Mouse (Mus musculus) hindbrain, embryonic 10.5 days (tissue): ENCODE data around the gene Ap3b1. TPM values are rescaled to one million over a fixed set of nuclear protein-coding genes. Genes with fewer than 3 reads are reported as not detected.

Source experiments
- DNase-seq: peaks from one replicate; pipeline ENCODE4 v3.0.0-alpha.2; 2017; ENCODE audit warnings: low spot score
- H3K27ac ChIP-seq: fragments of 300-500 bp; sonication (generic); 2 replicates; pipeline ENCODE4 v1.5.1; 2016; ENCODE audit warnings: mild to moderate bottlenecking, moderate library complexity
- H3K27me3 ChIP-seq: fragments of 300-500 bp; sonication (generic); 2 replicates; pipeline ENCODE4 v1.6.1; 2016; ENCODE audit warnings: mild to moderate bottlenecking; ENCODE audit not compliant: poor library complexity, insufficient read depth, severe bottlenecking
- H3K36me3 ChIP-seq: fragments of 300-500 bp; sonication (generic); 2 replicates; pipeline ENCODE4 v1.6.1; 2016; ENCODE audit warnings: mild to moderate bottlenecking, moderate library complexity
- H3K4me1 ChIP-seq: fragments of 300-500 bp; sonication (generic); replicated peaks from 2 replicates; pipeline ENCODE4 v1.6.1; 2016; ENCODE audit warnings: mild to moderate bottlenecking
- H3K4me3 ChIP-seq: fragments of 300-500 bp; sonication (generic); 2 replicates; pipeline ENCODE4 v1.5.1; 2016; ENCODE audit warnings: mild to moderate bottlenecking, moderate library complexity
- H3K9me3 ChIP-seq: fragments of 300-500 bp; sonication (generic); 2 replicates; pipeline ENCODE4 v1.6.1; 2016; ENCODE audit warnings: mild to moderate bottlenecking, moderate library complexity
- WGBS: fragments of 180-500 bp; shearing (Covaris S2); methylation state at CpG from one replicate; pipeline ENCODE4 v1.1.7; 2016; 5-methylcytosine and 5-hydroxymethylcytosine counted together
- polyA plus RNA-seq: library from polyadenylated mRNA; unstranded; fragments of >200 nt; fragmentation: Nextera tagmentation; extraction: Ambion mirVana; gene quantifications from 2 replicates; pipeline ENCODE4 v1.2.1, GENCODE M21; 2016

Ap3b1 gene
- polyA plus RNA-seq, 1 experiment from 2014 or later = 32.7 TPM

- WGBS = 86% methylated on average over 7 of the region's 7 CpGs
- peaks cover 18% of the 10 kb centered on the region for H3K36me3 ChIP-seq
These were observed 166.0 kb downstream of the Ap3b1 start for GRCm38 (mm10) chr13:94524669-94525238.

GRCm38 (mm10) chr13:94529138-94529537 lies 170.4 kb downstream of the Ap3b1 start:
- Histone ChIP-seq H3K4me1 (no peaks in the 10 kb centered on the region), H3K9me3 (no peaks in the 10 kb centered on the region), H3K36me3 (peaks cover 25% of the 10 kb centered on the region), H3K27ac (no peak overlapping the region), H3K4me3 (no peak overlapping the region), H3K27me3 (no peaks in the 10 kb centered on the region)
- WGBS = 95% methylated on average over 5 of the region's 5 CpGs
- DNase-seq = no peak

More at GRCm38 (mm10) chr13:94524669-94525238, 166.0 kb downstream of the Ap3b1 start:
- Histone ChIP-seq H3K4me1 (no peaks in the 10 kb centered on the region), H3K27ac (no peak overlapping the region), H3K4me3 (no peak overlapping the region), H3K27me3 (no peaks in the 10 kb centered on the region), H3K9me3 (no peaks in the 10 kb centered on the region)
- DNase-seq = no peak

- Histone ChIP-seq H3K4me1 (no peaks in the 10 kb centered on the region), H3K36me3 (peaks cover 15% of the 10 kb centered on the region), H3K27me3 (no peaks in the 10 kb centered on the region), H3K4me3 (no peak overlapping the region), H3K9me3 (no peaks in the 10 kb centered on the region), H3K27ac (no peak overlapping the region)
- DNase-seq = no peak
- WGBS = 91% methylated on average over 8 of the region's 8 CpGs
These were observed 174.8 kb downstream of the Ap3b1 start for GRCm38 (mm10) chr13:94533516-94533915.

- peaks cover 8% of the 10 kb centered on the region for H3K27me3 ChIP-seq
- WGBS = 89% methylated on average over 4 of the region's 4 CpGs
- no peaks in the 10 kb centered on the region for H3K9me3 ChIP-seq
- no peak for DNase-seq
- no peaks in the 10 kb centered on the region for H3K36me3 ChIP-seq
- H3K4me3 ChIP-seq = no peak overlapping the region
- H3K4me1 ChIP-seq = no peaks in the 10 kb centered on the region
- H3K27ac ChIP-seq = no peak overlapping the region
These were observed 178.6 kb downstream of the Ap3b1 start for GRCm38 (mm10) chr13:94537336-94537735.

- 89% methylated on average over 10 of the region's 10 CpGs for WGBS
- H3K27me3 ChIP-seq = peaks cover 34% of the 10 kb centered on the region
- no peak overlapping the region for H3K4me3 ChIP-seq
- no peak overlapping the region for H3K27ac ChIP-seq
- H3K36me3 ChIP-seq = 0 out of 2 replicates have a peak, but pooled peaks cover 6% of the 10 kb centered on the region
- no peaks in the 10 kb centered on the region for H3K9me3 ChIP-seq
- no peak for DNase-seq
- no peaks in the 10 kb centered on the region for H3K4me1 ChIP-seq
These were observed 181.3 kb downstream of the Ap3b1 start for GRCm38 (mm10) chr13:94539851-94540646.

- WGBS = 92% methylated on average over 7 of the region's 7 CpGs
- no peak for DNase-seq
- H3K27ac ChIP-seq = no peak overlapping the region
- peaks cover 40% of the 10 kb centered on the region for H3K27me3 ChIP-seq
- no peaks in the 10 kb centered on the region for H3K9me3 ChIP-seq
- 0 out of 2 replicates have a peak, but pooled peaks cover 7% of the 10 kb centered on the region for H3K4me1 ChIP-seq
- 0 out of 2 replicates have a peak, but pooled peaks cover 6% of the 10 kb centered on the region for H3K36me3 ChIP-seq
- H3K4me3 ChIP-seq = no peak overlapping the region
These were observed 183.3 kb downstream of the Ap3b1 start for GRCm38 (mm10) chr13:94542061-94542460.

GRCm38 (mm10) chr13:94544211-94544610 lies 185.5 kb downstream of the Ap3b1 start:
- 93% methylated on average over 12 of the region's 12 CpGs for WGBS
- Histone ChIP-seq H3K4me1 (0 out of 2 replicates have a peak, but pooled peaks cover 13% of the 10 kb centered on the region), H3K36me3 (peaks cover 18% of the 10 kb centered on the region; the same call in 1 of the 2 replicates), H3K27me3 (peaks cover 58% of the 10 kb centered on the region), H3K27ac (no peak overlapping the region), H3K4me3 (no peak overlapping the region), H3K9me3 (no peaks in the 10 kb centered on the region)
- DNase-seq = no peak

- Histone ChIP-seq H3K27ac (no peak overlapping the region), H3K4me3 (no peak overlapping the region), H3K27me3 (peaks cover 58% of the 10 kb centered on the region), H3K9me3 (no peaks in the 10 kb centered on the region), H3K4me1 (0 out of 2 replicates have a peak, but pooled peaks cover 13% of the 10 kb centered on the region), H3K36me3 (peaks cover 18% of the 10 kb centered on the region; the same call in 1 of the 2 replicates)
- WGBS = 40% methylated on average over 4 of the region's 4 CpGs
- DNase-seq = no peak
These were observed 187.0 kb downstream of the Ap3b1 start for GRCm38 (mm10) chr13:94545739-94546138.

GRCm38 (mm10) chr13:94546246-94546645 lies 187.5 kb downstream of the Ap3b1 start:
- Histone ChIP-seq H3K36me3 (peaks cover 18% of the 10 kb centered on the region; the same call in 1 of the 2 replicates), H3K27ac (no peak overlapping the region), H3K4me3 (no peak overlapping the region), H3K27me3 (peaks cover 60% of the 10 kb centered on the region), H3K4me1 (0 out of 2 replicates have a peak, but pooled peaks cover 13% of the 10 kb centered on the region), H3K9me3 (no peaks in the 10 kb centered on the region)
- whole genome bisulfite sequencing = 75% methylated on average over 11 of the region's 11 CpGs
- no peak for DNase-seq

- no peak for DNase-seq
- H3K9me3 ChIP-seq = no peaks in the 10 kb centered on the region
- H3K4me3 ChIP-seq = no peak overlapping the region
- H3K36me3 ChIP-seq = peaks cover 11% of the 10 kb centered on the region; the same call in 1 of the 2 replicates
- H3K27me3 ChIP-seq = peaks cover 33% of the 10 kb centered on the region
- no peak overlapping the region for H3K27ac ChIP-seq
- 79% methylated on average over 3 of the region's 3 CpGs for WGBS
- H3K4me1 ChIP-seq = 0 out of 2 replicates have a peak, but pooled peaks cover 13% of the 10 kb centered on the region
These were observed 190.8 kb downstream of the Ap3b1 start for GRCm38 (mm10) chr13:94549580-94549979.

GRCm38 (mm10) chr13:94550037-94550436 lies 191.3 kb downstream of the Ap3b1 start:
- no peak overlapping the region for H3K4me3 ChIP-seq
- peaks cover 11% of the 10 kb centered on the region; the same call in 1 of the 2 replicates for H3K36me3 ChIP-seq
- peaks cover 30% of the 10 kb centered on the region for H3K27me3 ChIP-seq
- H3K9me3 ChIP-seq = no peaks in the 10 kb centered on the region
- no peak for DNase-seq
- 89% methylated on average over 4 of the region's 4 CpGs for WGBS
- no peak overlapping the region for H3K27ac ChIP-seq
- 0 out of 2 replicates have a peak, but pooled peaks cover 13% of the 10 kb centered on the region for H3K4me1 ChIP-seq

- H3K4me3 ChIP-seq = no peak overlapping the region
- peak; percentile 79 for DNase-seq
- no peaks in the 10 kb centered on the region for H3K9me3 ChIP-seq
- peaks cover 25% of the 10 kb centered on the region for H3K4me1 ChIP-seq
- H3K36me3 ChIP-seq = no peaks in the 10 kb centered on the region
- WGBS = 2% methylated on average over 3 of the region's 3 CpGs
- H3K27me3 ChIP-seq = peaks cover 67% of the 10 kb centered on the region
- no peak overlapping the region for H3K27ac ChIP-seq
These were observed 201.3 kb downstream of the Ap3b1 start for GRCm38 (mm10) chr13:94560011-94560410.

GRCm38 (mm10) chr13:94560878-94561277 lies 202.1 kb downstream of the Ap3b1 start:
- H3K9me3 ChIP-seq = no peaks in the 10 kb centered on the region
- no peak overlapping the region for H3K27ac ChIP-seq
- H3K4me3 ChIP-seq = no peak overlapping the region
- peaks cover 76% of the 10 kb centered on the region for H3K27me3 ChIP-seq
- H3K36me3 ChIP-seq = 0 out of 2 replicates have a peak, but pooled peaks cover 4% of the 10 kb centered on the region
- no peak for DNase-seq
- H3K4me1 ChIP-seq = peaks cover 32% of the 10 kb centered on the region
- 79% methylated on average over 11 of the region's 11 CpGs for WGBS
